Comparison of ENCODE assay signal across 36 mouse cellular contexts in genomic region chr4:136560270-136560991, GRCm38 (mm10). TPM values are rescaled to one million over a fixed set of nuclear protein-coding genes. Genes with fewer than 3 reads are reported as not detected.
"Had no signal": no experiment of that assay in that cellular context is flagged by ENCODE, and none has a peak within 500 bp of the region (broad histone marks: within the 10 kb centered on the region; RNA-seq: fewer than 3 reads in every experiment).

No protein-coding gene starts in this region.

- ATAC-seq: hindbrain, postnatal 0 days had no signal

- H3K27ac ChIP-seq: gastrocnemius, adult 2 months; heart, adult 2 months; heart, embryonic 13.5 days; heart, embryonic 15.5 days; hindbrain, embryonic 13.5 days; hindbrain, embryonic 15.5 days; hindbrain, postnatal 0 days; left cerebral cortex, adult 2 months; limb, embryonic 13.5 days; liver, embryonic 13.5 days; liver, embryonic 15.5 days had no signal

- H3K4me3 ChIP-seq: gastrocnemius, adult 2 months; heart, adult 2 months; heart, embryonic 13.5 days; heart, embryonic 15.5 days; hindbrain, embryonic 13.5 days; hindbrain, embryonic 15.5 days; layer of hippocampus, adult 2 months; left cerebral cortex, adult 2 months; limb, embryonic 13.5 days; liver, embryonic 13.5 days; liver, embryonic 15.5 days had no signal

- H3K9me3 ChIP-seq: heart, embryonic 13.5 days; heart, embryonic 15.5 days; hindbrain, embryonic 13.5 days; hindbrain, embryonic 15.5 days; limb, embryonic 13.5 days; liver, embryonic 13.5 days; liver, embryonic 15.5 days had no signal

- H3K9ac ChIP-seq: heart, embryonic 13.5 days; heart, embryonic 15.5 days; hindbrain, embryonic 13.5 days; hindbrain, embryonic 15.5 days; limb, embryonic 13.5 days; liver, embryonic 13.5 days; liver, embryonic 15.5 days had no signal

- H3K4me1 ChIP-seq: hindbrain, embryonic 13.5 days; hindbrain, embryonic 15.5 days; limb, embryonic 13.5 days; liver, embryonic 13.5 days; liver, embryonic 15.5 days had no signal

- DNase-seq: gastrocnemius, adult 2 months; gastrocnemius, postnatal 10 days; gastrocnemius, postnatal 25 days; heart, adult 2 months; heart, postnatal 4 days; kidney, adult 18-20 months; kidney, adult 8-10 months; kidney, postnatal 10 days; kidney, postnatal 4 days; liver; liver, embryonic 13.5 days had no signal

- H3K27me3 ChIP-seq: heart, embryonic 13.5 days; heart, embryonic 15.5 days; hindbrain, embryonic 13.5 days; hindbrain, embryonic 15.5 days; limb, embryonic 13.5 days; liver, embryonic 13.5 days; liver, embryonic 15.5 days had no signal

- H3K4me2 ChIP-seq: heart, embryonic 11.5 days; heart, embryonic 13.5 days; heart, embryonic 15.5 days; hindbrain, embryonic 13.5 days; hindbrain, embryonic 15.5 days; limb, embryonic 13.5 days; liver, embryonic 11.5 days; liver, embryonic 13.5 days; liver, embryonic 15.5 days had no signal

RNA-seq across cellular contexts. Expression of gene Tex46, which starts 49.8 kb away (rescaled TPM):
- total RNA-seq: gastrocnemius, adult 2 months; gastrocnemius, postnatal 10 days; gastrocnemius, postnatal 25 days; gastrocnemius, postnatal 4 days; granulocyte monocyte progenitor cell, adult 5-6 weeks; heart, adult 2 months; heart, postnatal 25 days; heart, postnatal 4 days; hindbrain, postnatal 0 days; layer of hippocampus, adult 2 months; layer of hippocampus, postnatal 10 days; layer of hippocampus, postnatal 25 days; left cerebral cortex, adult 2 months; left cerebral cortex, postnatal 14 days; left cerebral cortex, postnatal 36 days had no signal
- polyA plus RNA-seq: frontal cortex, adult 2 months; heart, adult 2 months; heart, embryonic 11.5 days; heart, embryonic 13.5 days; heart, embryonic 15.5 days; heart, postnatal 0 days; hindbrain, embryonic 11.5 days; hindbrain, embryonic 13.5 days; hindbrain, embryonic 15.5 days; hindbrain, postnatal 0 days; intestine, embryonic 14.5 days; kidney, embryonic 14.5 days; kidney, embryonic 16.5 days; limb, embryonic 11.5 days; limb, embryonic 13.5 days; liver, embryonic 11.5 days; liver, embryonic 13.5 days; liver, embryonic 15.5 days had no signal
